Mouse (Mus musculus) MEL-GATA-1-ER (cell line): ENCODE data around the gene Timm8a1.

Experiments used
- DNase-seq: peaks from one replicate; pipeline ENCODE4 v3.0.0-alpha.2; 2012; ENCODE audit warnings: low read depth; ENCODE audit errors: extremely low read depth

The Timm8a1 gene

DNA sequence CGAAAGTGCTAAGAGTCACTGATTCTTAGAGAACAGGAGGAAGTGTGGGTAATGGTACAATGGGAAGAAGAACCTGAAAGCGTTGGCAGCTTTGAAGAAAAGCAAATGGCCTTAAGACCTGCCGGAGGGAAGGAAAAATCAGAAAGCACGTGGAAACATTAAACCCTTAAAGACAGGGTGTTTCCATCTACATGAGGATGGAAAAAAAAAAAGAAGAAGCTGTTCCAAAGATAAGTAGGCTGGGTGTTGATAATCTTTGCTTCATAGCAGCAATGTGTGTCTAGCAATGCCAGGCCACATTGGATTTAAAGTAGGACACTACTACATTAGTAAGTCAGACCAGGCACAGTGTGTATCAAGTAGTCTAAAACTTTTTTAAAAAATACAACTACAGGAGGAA, 16.4 kb downstream of the Timm8a1 start:
- DNase-seq: peak; percentile 33

DNA sequence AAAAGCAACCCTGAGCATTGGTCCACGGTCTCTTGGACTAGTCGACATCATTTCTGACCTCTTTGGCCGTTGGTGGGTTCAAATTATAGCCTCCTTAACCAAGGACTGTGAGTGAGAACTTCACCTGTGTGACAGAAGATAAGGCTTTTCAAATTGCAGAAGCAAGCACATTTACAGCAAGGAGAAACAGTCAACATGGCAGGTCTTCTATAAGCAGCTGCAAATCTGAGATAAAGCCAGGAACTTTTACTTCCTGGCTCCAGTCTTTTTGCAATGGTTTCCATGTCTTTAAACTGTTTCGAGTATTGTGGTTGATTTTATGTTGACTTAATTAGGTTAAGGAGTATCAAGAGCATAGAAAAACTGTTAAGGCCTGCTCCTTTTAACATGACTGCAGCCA, 17.9 kb downstream of the Timm8a1 start:
- peak; percentile 82 for DNase-seq

DNA sequence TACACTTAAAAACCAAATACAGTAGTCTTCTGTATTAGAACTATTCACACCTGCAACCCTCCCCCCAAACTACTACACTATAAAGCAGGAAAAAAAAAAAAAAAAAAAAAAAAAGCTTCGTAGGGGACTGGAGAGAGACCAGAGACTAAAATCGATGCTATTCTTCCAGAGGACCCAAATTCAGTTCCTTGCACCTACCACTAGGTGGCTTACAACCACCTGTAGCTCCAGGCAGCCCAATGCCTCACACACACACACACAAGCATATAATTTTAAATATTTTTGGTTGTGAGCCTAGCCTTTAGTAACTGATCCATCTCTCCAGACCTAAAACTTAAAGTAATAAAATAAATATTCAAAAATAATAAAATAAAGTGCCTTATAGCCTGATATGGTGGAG, 32.2 kb downstream of the Timm8a1 start:
- peak; percentile 30 for DNase-seq

DNA sequence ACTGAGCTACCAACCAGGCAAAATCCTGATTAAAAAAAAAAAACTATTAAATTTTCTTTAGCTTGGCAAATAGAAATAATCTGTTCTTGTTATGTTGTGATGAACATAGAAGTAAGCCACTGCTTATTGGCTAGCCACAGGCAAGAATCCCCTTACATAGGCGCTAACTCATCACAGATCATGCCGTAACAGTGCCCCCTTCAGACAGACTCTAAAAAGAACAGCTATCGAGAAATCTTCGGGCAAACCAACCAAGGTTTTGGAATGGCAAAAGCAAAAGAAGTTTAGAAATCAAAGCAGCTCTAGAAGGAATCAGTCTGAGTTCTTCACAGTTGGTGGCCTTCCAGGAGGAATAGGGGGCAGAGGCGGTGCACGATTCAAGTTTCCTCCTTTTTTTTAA, 33.7 kb downstream of the Timm8a1 start:
- DNase-seq: no peak

DNA sequence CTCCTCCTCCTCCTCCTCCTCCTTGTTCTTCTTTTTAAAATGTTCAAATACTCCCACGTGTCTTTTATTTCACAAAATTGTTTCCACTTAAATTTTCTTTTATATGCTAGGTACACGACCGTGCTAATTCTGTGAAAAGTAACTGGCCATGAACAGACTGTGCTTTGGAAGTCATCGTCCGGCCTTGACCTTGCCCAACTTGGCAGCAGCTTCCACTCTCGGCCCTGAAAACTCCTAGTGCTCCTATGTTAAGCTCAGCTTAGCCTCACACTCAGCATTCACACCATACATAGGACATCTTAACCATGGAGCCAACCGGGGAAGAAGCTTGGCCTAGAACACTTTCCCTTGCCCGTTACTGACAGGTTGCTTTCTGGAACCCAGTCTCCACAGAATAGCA, 41.0 kb downstream of the Timm8a1 start:
- no peak for DNase-seq
